Mouse (Mus musculus) midbrain, embryonic 12.5 days (tissue): ENCODE measurements around the gene Eif2b4. TPM values are rescaled to one million over a fixed set of nuclear protein-coding genes. Genes with fewer than 3 reads are reported as not detected.
A peak's percentile ranks its signal among the peaks of the same experiment; 100 is the strongest.

Source experiments
- ATAC-seq: fragments of 200-750 bp; cut with Nextera tagmentation; 2 replicates; pipeline ENCODE4 v1.8.0; 2017; ENCODE audit warnings: low read depth, moderate TSS enrichment, moderate library complexity; ENCODE audit not compliant: low FRiP score
- H3K27ac ChIP-seq: fragments of 300-500 bp; sonication (generic); replicated peaks from 2 replicates; pipeline ENCODE4 v1.5.1; 2016; ENCODE audit warnings: mild to moderate bottlenecking
- H3K27me3 ChIP-seq: fragments of 300-500 bp; sonication (generic); 2 replicates; pipeline ENCODE4 v1.6.1; 2016; ENCODE audit warnings: mild to moderate bottlenecking
- H3K36me3 ChIP-seq: fragments of 300-500 bp; sonication (generic); 2 replicates; pipeline ENCODE4 v1.6.1; 2016
- H3K4me1 ChIP-seq: fragments of 300-500 bp; sonication (generic); 2 replicates; pipeline ENCODE4 v1.6.1; 2016
- H3K4me2 ChIP-seq: fragments of 300-500 bp; sonication (generic); replicated peaks from 2 replicates; pipeline ENCODE4 v1.6.1; 2016; ENCODE audit warnings: mild to moderate bottlenecking, moderate library complexity
- H3K4me3 ChIP-seq: fragments of 300-500 bp; sonication (generic); 2 replicates; pipeline ENCODE4 v1.5.1; 2016; ENCODE audit warnings: mild to moderate bottlenecking
- H3K9ac ChIP-seq: fragments of 300-500 bp; sonication (generic); replicated peaks from 2 replicates; pipeline ENCODE4 v1.6.1; 2016; ENCODE audit warnings: mild to moderate bottlenecking, moderate library complexity
- H3K9me3 ChIP-seq: fragments of 300-500 bp; sonication (generic); 2 replicates; pipeline ENCODE4 v1.6.1; 2016; ENCODE audit warnings: mild to moderate bottlenecking
- WGBS: fragments of 180-500 bp; shearing (Covaris S2); methylation state at CpG from one replicate; pipeline ENCODE4 v1.1.7; 2016; 5-methylcytosine and 5-hydroxymethylcytosine counted together
- polyA plus RNA-seq: library from polyadenylated mRNA; unstranded; fragments of >200 nt; fragmentation: Nextera tagmentation; extraction: Ambion mirVana; gene quantifications from 2 replicates; pipeline ENCODE4 v1.2.1, GENCODE M21; 2016

The Eif2b4 gene
- polyA plus RNA-seq, 1 experiment from 2014 or later: 65.6 TPM

GRCm38 (mm10) chr5:31138241-31138967 is 54.8 kb downstream of the Eif2b4 start, which contains the start of gene Ucn:
Ucn (minus strand) TSS chr5:31138829.
- Histone ChIP-seq H3K4me1 (peaks cover 19% of the 10 kb centered on the region), H3K4me2 (peak within 1 kb of the TSS; percentile 49), H3K9me3 (no peaks in the 10 kb centered on the region), H3K27ac (no peak within 1 kb of the TSS), H3K4me3 (peak within 1 kb of the TSS; percentile 33), H3K27me3 (peaks cover 65% of the 10 kb centered on the region), H3K9ac (no peak within 1 kb of the TSS; the same call in 1 of the 2 replicates), H3K36me3 (peaks cover 8% of the 10 kb centered on the region; the same call in 1 of the 2 replicates)
- 2% methylated on average over 52 of the region's 52 CpGs for WGBS
- no peak for ATAC-seq

- H3K9me3 ChIP-seq: no peaks in the 10 kb centered on the region
- peaks cover 19% of the 10 kb centered on the region for H3K4me1 ChIP-seq
- no peak overlapping the region for H3K9ac ChIP-seq
- ATAC-seq: no peak
- peak overlapping the region; percentile 49 for H3K4me2 ChIP-seq
- peak overlapping the region; percentile 33 for H3K4me3 ChIP-seq
- H3K36me3 ChIP-seq: peaks cover 8% of the 10 kb centered on the region; the same call in 1 of the 2 replicates
- under 1% methylated on average over 13 of the region's 13 CpGs for WGBS
- no peak overlapping the region for H3K27ac ChIP-seq
- H3K27me3 ChIP-seq: peaks cover 65% of the 10 kb centered on the region
Observed at GRCm38 (mm10) chr5:31137658-31138057, 55.6 kb downstream of the Eif2b4 start.

Other genes starting within 250 kb of the Eif2b4 start
- 7.8 and 9.0 TPM in 2 replicates for gene Cgref1, start 247.8 kb downstream of the Eif2b4 start, polyA plus RNA-seq
- 121 and 131 TPM in 2 replicates for gene Preb, start 233.1 kb downstream of the Eif2b4 start, polyA plus RNA-seq
- gene Tcf23, start 224.8 kb downstream of the Eif2b4 start, polyA plus RNA-seq: not detected in 2 replicates
- gene Atraid, start 145.1 kb downstream of the Eif2b4 start, polyA plus RNA-seq: 117 and 120 TPM in 2 replicates
- gene Slc5a6, start 144.5 kb downstream of the Eif2b4 start, polyA plus RNA-seq: 11.7 and 12.9 TPM in 2 replicates
- gene Cad, start 138.7 kb downstream of the Eif2b4 start, polyA plus RNA-seq: 39.2 and 39.7 TPM in 2 replicates
- not detected in 2 replicates for gene Dnajc5g, start 87.1 kb downstream of the Eif2b4 start, polyA plus RNA-seq
- gene Slc30a3, start 85.2 kb downstream of the Eif2b4 start, polyA plus RNA-seq: 10.7 and 11.2 TPM in 2 replicates
- not detected in 2 replicates for gene Trim54, start 76.7 kb downstream of the Eif2b4 start, polyA plus RNA-seq
- not detected in 2 replicates for gene Ucn, start 54.6 kb downstream of the Eif2b4 start, polyA plus RNA-seq
- gene Mpv17, start 39.2 kb downstream of the Eif2b4 start, polyA plus RNA-seq: 53.1 and 56.8 TPM in 2 replicates
- 1.3 and 3.6 TPM in 2 replicates for gene Gm29609, start 13.5 kb downstream of the Eif2b4 start, polyA plus RNA-seq
- 97.3 and 97.6 TPM in 2 replicates for gene Gtf3c2, start 13.3 kb downstream of the Eif2b4 start, polyA plus RNA-seq
- 141 and 153 TPM in 2 replicates for gene Snx17, start 203 bp downstream of the Eif2b4 start, polyA plus RNA-seq
- gene Zfp513, start 8.9 kb upstream of the Eif2b4 start, polyA plus RNA-seq: 22.0 and 25.2 TPM in 2 replicates
- gene Ppm1g, start 27.3 kb upstream of the Eif2b4 start, polyA plus RNA-seq: 163 and 167 TPM in 2 replicates
- 144 and 151 TPM in 2 replicates for gene Nrbp1, start 47.4 kb upstream of the Eif2b4 start, polyA plus RNA-seq
- 0.63 and 0.71 TPM in 2 replicates for gene Gm9970, start 47.8 kb upstream of the Eif2b4 start, polyA plus RNA-seq
- gene Krtcap3, start 58.3 kb upstream of the Eif2b4 start, polyA plus RNA-seq: 3.3 and 4.7 TPM in 2 replicates
- gene Ift172, start 97.7 kb upstream of the Eif2b4 start, polyA plus RNA-seq: 50.7 and 56.1 TPM in 2 replicates
- gene Fndc4, start 102.7 kb upstream of the Eif2b4 start, polyA plus RNA-seq: 57.8 and 64.6 TPM in 2 replicates
- gene Gckr, start 104.0 kb upstream of the Eif2b4 start, polyA plus RNA-seq: 0.20 and 0.48 TPM in 2 replicates